Mouse (Mus musculus) WW6 (cell line): ENCODE data around the gene Clec12a.
"Not testable (repeated sequence)": the region's sequence is repeated elsewhere in the genome, so short reads cannot be mapped to it uniquely, and the experiment has no call there.

Experiments
- DNase-seq: peaks from one replicate; pipeline ENCODE4 v3.0.0-alpha.2; 2013; ENCODE audit warnings: low read depth, low spot score

Gene Clec12a

GRCm38 (mm10) chr6:129342391-129342790 is at the start of gene Clec12a:
Gene Clec12a, plus strand, starts transcription at chr6:129342691.
- not testable (repeated sequence) for DNase-seq

- DNase-seq: no peak
These were observed 38.3 kb upstream of the Clec12a start for GRCm38 (mm10) chr6:129304180-129304579.

GRCm38 (mm10) chr6:129312499-129312898 is 30.0 kb upstream of the Clec12a start:
- no peak for DNase-seq

- DNase-seq: no peak
These were observed 27.8 kb upstream of the Clec12a start for GRCm38 (mm10) chr6:129314655-129315168.

- no peak for DNase-seq
These were observed 26.8 kb upstream of the Clec12a start for GRCm38 (mm10) chr6:129315698-129316097.

- no peak for DNase-seq
These were observed 26.0 kb upstream of the Clec12a start for GRCm38 (mm10) chr6:129316463-129316862.

GRCm38 (mm10) chr6:129318395-129318794 is 24.1 kb upstream of the Clec12a start:
- DNase-seq: no peak

GRCm38 (mm10) chr6:129319331-129319730 is 23.2 kb upstream of the Clec12a start:
- DNase-seq: no peak

GRCm38 (mm10) chr6:129326016-129326415 is 16.5 kb upstream of the Clec12a start:
- DNase-seq: no peak

- DNase-seq: no peak
These were observed 15.8 kb upstream of the Clec12a start for GRCm38 (mm10) chr6:129326568-129327150.

GRCm38 (mm10) chr6:129331610-129332009 is 10.9 kb upstream of the Clec12a start, which contains the start of gene 4922502D21Rik:
Gene 4922502D21Rik, minus strand, starts transcription at chr6:129331796.
- DNase-seq: no peak

GRCm38 (mm10) chr6:129333674-129334078 is 8.8 kb upstream of the Clec12a start:
- peak; percentile 52 for DNase-seq

GRCm38 (mm10) chr6:129337751-129338150 is 4.7 kb upstream of the Clec12a start:
- DNase-seq: no peak

GRCm38 (mm10) chr6:129344408-129344807 is 1.9 kb downstream of the Clec12a start:
- DNase-seq: no peak

GRCm38 (mm10) chr6:129349524-129350352 is 7.2 kb downstream of the Clec12a start:
- no peak for DNase-seq

GRCm38 (mm10) chr6:129351091-129351490 is 8.6 kb downstream of the Clec12a start:
- no peak for DNase-seq

GRCm38 (mm10) chr6:129355774-129356173 is 13.3 kb downstream of the Clec12a start:
- no peak for DNase-seq

GRCm38 (mm10) chr6:129356430-129356829 is 13.9 kb downstream of the Clec12a start:
- no peak for DNase-seq

- no peak for DNase-seq
These were observed 17.0 kb downstream of the Clec12a start for GRCm38 (mm10) chr6:129359515-129359914.

GRCm38 (mm10) chr6:129363942-129364341 is 21.5 kb downstream of the Clec12a start:
- peak; percentile 46 for DNase-seq

GRCm38 (mm10) chr6:129365959-129366359 is 23.5 kb downstream of the Clec12a start:
- DNase-seq: no peak

- DNase-seq: no peak
These were observed 27.1 kb downstream of the Clec12a start for GRCm38 (mm10) chr6:129369374-129370132.
